Mouse (Mus musculus): ENCODE results near the gene Dnmt3c. TPM values are rescaled to one million over a fixed set of nuclear protein-coding genes. Genes with fewer than 3 reads are reported as not detected.
"Not testable (repeated sequence)": the region's sequence is repeated elsewhere in the genome, so short reads cannot be mapped to it uniquely, and the experiment has no call there.

The Dnmt3c gene
- total RNA-seq, 2 experiments from 2014 or later: not detected

DNA sequence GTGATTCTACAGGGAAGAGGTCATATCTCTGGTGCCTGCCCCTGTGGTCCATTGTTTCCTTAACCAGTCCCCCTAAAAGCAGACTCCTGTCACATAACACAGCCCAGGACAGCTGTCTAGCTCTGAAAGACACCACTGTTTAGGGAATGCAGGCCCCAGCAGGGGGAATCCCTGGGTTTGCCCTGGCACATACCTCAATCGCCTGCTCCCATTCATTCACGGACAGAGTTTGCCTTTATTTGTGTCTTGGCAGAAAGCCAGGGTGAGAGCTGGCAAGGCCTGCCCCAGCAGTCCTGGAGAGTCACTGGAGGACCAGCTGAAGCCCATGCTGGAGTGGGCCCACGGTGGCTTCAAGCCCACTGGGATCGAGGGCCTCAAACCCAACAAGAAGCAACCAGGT lies 16.8 kb downstream of the Dnmt3c start:
- intact Hi-C loops (cut with DNase I): loop anchor here (5.0 kb wide), 1 partner anchor 219 kb away; no protein-coding TSS in a partner anchor
- DNase-seq: peak in 1 of 2 experiments; percentile 8

DNA sequence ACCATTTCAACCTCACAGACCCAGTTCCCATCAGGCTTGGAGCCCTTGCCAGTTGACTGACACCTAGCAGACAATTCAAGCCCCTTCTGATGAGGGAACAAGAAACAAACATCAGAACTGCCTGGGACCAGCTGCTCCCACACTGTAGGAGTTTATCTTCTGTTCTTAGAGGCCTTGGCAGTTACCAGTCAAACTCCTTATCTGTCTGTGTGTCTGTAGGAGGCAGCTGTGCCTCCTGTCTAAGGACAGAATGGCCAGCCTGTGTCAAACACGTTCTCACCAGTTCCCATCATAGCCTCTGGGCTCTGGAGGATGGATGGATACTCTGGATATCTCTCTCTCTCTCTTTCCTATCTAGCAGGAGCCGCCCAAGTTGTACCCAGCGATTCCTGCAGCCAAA lies 21.4 kb downstream of the Dnmt3c start:
- DNase-seq; intact Hi-C loops (cut with DNase I): not testable (repeated sequence)

DNA sequence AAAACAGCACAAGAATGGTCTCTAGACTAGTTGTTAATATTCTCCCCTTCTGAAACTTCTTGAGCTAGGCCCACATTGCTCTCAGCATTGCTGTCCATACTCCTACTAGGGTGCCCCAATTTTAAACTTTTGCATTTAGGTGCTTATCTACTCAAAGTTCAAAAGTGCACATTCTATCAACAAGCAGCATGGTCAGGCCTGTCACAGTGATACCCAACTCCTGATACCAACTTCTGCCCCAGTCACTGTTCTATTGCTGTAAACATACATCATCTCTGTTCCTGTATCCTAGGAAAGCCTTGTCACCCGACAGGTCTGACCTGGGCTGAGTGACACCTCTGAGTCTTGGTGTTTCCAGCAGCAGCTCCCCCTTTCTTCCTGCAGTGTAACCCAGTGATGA lies 26.6 kb downstream of the Dnmt3c start:
- intact Hi-C loops (cut with DNase I): no loop called here

DNA sequence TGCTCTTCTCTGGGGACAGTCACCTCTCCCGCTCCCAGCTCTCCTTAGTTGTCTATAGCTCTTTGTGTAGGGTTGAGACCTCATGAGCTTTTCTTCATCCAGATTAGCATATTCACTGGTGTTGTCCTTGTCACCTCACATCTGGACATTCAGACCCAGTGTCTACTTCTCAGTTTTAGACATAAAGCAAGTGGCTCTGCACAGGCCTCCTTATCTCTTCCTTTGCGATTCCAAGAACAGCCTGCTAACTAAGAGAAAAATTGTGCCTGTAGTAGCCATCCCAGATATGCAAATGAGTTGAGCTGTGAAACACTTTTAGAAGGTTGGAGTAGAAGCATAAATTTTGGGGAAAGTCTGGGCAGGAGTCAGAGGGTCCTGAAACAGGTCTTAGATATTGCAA lies 28.0 kb downstream of the Dnmt3c start:
- intact Hi-C loops (cut with DNase I): no loop called here
- no peak for DNase-seq

More for the DNA sequence above, 26.6 kb downstream of the Dnmt3c start:
- no peak for DNase-seq

DNA sequence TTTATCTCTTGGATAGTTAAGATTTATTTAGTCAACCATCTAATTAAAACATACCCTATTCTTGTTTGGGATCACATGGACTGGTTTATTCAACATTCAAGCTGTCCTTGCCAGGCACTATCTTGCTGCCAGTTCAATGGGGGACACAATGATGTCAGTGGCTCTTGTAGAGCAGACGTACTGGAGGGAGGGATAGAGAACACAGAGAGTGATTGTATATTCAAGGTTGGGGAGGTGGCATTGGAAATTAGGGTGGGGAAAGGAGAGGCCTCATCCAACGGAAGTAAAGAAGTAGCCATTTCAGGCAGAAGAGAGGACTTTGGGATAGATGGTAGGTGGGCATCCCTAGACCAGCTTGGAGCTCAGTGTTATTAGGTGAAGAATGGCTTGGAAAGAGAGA lies 28.4 kb downstream of the Dnmt3c start:
- DNase-seq: no peak
- intact Hi-C loops (cut with DNase I): no loop called here

DNA sequence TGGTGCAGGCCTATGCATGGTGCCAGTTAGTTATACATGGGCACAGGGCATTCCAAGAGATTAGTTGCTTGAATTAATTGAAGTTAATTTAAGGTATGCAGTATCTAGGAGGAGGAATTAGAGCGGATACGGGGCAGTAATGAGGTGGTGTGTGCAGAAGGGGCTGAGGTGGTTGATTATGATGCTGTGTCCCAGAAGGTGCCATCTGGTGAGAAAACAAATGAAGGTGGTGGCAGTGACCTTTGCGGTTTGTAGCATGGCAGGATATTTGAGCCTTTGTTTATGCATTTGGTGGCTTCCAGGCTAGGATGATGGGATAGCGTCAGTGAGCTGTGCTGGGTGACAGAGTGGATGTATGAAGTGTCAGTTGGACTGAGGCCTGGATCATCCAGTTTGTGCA lies 28.8 kb downstream of the Dnmt3c start:
- intact Hi-C loops (cut with DNase I): no loop called here
- no peak for DNase-seq

DNA sequence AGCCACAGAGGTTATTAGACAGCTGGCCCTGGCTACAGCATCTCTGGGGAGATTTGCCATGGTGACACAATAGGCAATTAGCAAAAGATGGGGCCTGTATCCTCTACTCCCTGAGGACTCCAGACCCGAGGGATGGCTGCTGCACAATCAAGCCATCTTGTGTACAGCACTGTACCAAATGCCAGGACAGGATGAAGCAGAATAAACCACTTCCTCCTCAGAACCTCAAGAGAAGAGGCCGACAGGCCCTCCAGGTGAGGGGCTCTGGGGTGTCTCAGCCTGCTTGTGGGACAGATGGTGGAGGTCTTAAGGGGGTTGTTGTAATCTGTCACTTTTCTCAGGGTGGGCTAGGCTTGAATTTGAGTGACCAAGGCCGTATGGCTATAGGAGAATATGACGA lies 37.6 kb downstream of the Dnmt3c start:
- DNase-seq: no peak
- intact Hi-C loops (cut with DNase I): no loop called here

DNA sequence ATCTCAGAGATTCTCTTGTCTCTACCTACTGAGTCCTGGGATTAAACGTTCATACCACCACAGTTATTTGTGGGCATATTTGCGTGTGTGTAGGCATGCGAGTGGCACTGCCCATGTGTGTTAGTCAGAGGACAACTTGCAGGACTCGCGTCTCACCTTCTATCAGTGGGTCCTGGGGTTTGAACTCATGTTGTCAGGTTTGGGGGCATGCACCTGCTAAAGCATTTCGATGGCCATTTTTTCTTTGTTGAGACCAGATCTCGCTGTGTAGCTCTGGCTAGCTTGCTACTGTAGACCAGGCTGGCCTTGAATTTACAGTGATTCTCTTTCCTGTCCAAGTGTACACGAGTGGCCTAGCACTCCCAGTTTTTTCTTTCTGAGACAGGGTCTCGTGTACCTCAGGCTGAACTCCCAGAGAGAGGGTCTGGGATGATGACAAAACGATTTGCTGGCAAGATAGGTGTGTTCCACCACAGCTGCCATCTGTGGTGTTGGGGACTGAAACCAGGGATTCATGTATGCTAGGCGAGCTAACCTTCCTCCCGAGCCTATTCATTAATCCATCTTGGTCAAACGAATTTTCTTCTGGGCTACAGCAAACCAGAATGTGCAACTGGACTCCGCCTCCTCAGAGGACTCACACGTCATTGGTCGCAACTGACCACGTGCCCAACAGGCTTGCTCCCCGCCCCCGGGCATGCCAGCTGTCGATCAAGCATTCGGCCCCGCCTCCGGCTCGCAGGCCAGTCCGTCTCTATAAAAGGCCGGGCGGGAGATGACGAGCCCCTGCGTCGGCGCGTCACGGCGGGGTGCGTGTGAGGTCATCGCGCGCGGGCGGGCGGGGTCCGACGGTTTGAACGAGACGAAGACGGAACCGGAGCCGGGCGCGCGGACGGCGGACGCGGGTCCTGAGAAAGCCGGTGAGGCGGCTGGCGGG lies 44.3 kb downstream of the Dnmt3c start, which contains the start of gene Mapre1:
Gene Mapre1 (plus strand): TSS at position 775 of the 937 bp plus-strand sequence.
- intact Hi-C loops (cut with DNase I): no loop called here

DNA sequence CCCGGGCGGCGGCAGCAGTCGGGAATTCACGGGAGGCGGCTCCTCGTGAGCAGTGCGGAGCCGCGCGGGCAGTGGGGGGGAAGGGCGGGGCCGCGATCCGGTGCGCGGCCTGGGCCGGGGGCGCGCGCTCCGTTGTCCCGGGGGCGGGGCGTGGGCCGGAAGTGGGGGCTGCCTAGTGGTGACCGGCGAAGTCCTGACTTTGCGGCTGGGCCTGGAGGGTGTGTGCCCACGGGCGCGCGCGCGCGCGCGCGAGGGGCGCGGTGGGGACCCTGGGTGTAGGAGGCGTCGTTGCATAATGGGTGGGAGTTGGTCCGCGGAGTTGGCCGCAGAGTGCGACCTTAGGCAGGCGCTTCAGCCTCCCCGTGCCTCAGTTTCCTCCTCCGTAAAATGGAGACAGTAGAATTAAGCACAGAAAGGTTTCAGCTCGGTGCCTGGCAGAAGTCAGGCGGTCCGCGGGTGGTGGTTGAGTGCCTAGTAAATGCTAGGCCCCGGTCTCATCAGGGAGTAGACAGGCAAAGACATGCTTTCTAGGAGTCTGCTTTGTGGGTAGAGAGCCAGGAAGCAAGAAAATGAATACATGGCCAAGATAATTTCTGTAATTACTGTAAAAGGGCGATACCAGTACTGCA lies 45.1 kb downstream of the Dnmt3c start:
- intact Hi-C loops (cut with DNase I): no loop called here
- no peak for DNase-seq

More for the DNA sequence above, 44.3 kb downstream of the Dnmt3c start, which contains the start of gene Mapre1:
- peak; percentile 99 for DNase-seq

DNA sequence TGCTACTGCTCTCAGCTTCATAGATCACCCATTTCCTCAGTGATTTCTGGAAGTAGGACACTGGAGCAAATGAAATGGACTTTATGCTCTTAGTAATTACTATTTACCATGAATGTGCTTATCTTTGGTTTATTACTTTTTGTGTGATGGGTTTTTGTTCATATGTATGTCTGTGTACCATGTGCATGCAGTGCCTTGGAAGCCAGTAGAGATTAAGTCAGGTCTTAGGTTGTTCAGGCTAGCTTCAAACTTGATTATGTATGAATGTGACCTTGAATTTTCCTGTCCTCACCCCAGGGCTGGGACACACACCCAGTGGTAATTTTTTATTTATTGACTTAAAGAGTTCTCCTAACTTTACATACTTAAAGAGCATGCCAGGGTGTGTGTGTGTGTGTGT lies 51.5 kb downstream of the Dnmt3c start:
- intact Hi-C loops (cut with DNase I): no loop called here
- no peak for DNase-seq

DNA sequence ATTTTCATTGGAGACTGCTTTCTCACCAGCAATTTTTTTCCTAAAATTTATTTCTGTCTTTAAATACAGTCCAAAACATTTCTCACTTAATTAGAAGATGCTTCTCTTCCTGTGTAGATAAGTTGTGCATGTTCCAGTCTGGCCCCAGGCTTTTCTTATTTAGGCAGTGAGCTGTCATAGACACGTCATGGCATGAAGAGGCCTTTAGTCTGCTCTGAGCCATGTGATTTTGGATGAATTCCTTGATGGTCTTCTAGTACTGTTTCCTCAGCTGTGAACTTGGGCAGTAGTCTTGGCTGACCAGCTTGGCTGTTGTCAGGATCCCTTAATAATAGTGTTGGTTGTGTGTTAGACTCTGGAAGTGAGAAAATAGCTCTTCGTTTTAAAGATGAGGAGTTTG lies 53.9 kb downstream of the Dnmt3c start:
- intact Hi-C loops (cut with DNase I): no loop called here
- DNase-seq: no peak

DNA sequence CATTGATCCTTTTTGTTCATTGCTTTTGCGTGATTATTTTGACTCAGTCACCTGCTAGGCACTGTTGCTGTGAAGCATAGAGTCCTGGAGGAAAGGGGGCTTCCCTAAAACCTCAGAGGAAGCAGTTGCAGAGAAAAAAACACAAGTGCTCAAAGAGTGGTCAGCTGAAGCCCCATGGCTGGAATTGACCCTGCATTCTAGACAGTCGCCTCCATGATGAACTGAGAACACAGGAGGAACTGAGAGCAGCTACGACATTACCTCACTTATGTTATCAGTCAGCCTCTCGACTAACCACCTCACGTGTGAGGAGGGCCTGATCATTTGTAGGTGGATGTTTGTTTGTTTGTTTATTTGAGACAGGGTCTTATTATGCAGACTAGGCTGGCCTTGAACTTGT lies 65.7 kb downstream of the Dnmt3c start:
- DNase-seq: no peak
- intact Hi-C loops (cut with DNase I): no loop called here

DNA sequence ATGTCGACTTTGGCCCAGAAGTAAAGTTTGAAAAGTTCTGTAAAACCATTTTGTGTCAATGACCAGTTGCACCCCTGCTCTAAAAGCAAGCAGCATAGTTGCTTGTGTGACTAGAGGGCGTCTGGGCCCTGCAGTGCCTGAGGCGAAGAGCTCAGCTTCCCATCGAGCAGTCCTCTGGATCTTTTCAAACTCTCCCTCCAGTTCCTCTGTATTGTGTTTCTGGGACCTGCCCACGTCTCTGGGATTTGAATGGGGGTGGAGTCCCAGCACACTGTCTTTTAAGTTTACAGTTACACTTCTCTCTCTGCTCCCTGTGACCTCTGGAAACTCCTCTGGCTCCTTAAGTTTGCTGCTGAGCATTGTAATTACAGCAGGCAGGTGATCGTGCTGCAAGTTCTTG lies 71.0 kb downstream of the Dnmt3c start:
- DNase-seq: no peak
- intact Hi-C loops (cut with DNase I): no loop called here

DNA sequence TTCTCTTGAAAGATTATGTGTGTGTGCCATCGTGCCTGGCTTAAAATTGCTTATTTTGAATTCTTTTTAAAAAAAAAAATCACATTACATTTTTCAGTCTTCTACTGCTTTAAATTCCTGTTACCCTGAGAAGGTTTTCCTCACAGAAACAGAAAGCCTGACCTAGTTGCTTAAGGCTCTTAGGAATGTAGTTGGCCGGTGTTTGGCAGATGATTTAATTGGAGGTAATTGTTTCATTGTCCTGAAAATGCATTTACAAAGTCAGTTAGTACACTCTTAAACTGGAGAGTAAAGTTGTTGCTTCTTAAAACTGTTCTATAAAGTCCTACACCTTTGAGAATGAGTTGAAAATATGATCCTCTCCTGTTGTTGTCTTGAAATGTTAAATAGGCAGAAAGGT lies 72.4 kb downstream of the Dnmt3c start:
- intact Hi-C loops (cut with DNase I): no loop called here
- DNase-seq: no peak

DNA sequence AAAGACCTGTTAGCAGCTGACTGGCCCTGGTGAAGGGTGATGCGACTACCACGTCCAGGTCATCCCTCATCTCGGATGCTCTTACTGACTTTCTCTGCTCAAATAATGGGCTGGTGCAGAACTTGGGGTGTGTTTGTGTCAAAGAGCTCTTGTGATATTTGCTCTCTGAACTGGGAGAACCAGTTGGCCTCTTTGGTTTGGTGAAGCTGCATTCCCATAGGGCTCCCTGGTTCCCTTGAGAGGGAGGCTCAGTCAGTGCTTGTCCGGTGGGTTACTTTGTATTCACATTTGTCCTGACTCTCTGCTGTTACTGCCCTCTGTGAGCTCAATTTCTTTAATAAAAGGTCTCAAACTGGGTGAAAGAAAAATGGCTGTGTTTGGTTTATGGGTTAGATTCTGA lies 76.5 kb downstream of the Dnmt3c start:
- intact Hi-C loops (cut with DNase I): no loop called here
- no peak for DNase-seq

DNA sequence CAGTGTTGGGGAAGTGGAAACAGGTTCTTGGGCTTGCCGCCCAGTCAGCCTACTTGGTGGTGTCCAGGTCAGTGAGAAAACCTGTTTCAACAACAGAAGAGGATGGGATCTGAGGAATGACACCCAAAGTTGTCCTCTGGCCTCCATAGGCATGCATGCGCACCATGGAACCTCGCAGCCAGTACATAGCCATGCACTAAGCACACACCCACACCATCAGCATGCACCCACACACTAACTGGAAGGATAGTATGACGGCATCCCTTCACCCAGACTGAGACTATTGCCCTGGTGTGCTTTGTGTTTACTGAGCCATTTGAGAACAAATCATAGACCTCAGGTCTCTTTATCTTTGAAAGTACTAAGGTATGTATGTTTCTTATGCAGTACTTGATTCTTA lies 79.0 kb downstream of the Dnmt3c start:
- DNase-seq: no peak
- intact Hi-C loops (cut with DNase I): no loop called here

DNA sequence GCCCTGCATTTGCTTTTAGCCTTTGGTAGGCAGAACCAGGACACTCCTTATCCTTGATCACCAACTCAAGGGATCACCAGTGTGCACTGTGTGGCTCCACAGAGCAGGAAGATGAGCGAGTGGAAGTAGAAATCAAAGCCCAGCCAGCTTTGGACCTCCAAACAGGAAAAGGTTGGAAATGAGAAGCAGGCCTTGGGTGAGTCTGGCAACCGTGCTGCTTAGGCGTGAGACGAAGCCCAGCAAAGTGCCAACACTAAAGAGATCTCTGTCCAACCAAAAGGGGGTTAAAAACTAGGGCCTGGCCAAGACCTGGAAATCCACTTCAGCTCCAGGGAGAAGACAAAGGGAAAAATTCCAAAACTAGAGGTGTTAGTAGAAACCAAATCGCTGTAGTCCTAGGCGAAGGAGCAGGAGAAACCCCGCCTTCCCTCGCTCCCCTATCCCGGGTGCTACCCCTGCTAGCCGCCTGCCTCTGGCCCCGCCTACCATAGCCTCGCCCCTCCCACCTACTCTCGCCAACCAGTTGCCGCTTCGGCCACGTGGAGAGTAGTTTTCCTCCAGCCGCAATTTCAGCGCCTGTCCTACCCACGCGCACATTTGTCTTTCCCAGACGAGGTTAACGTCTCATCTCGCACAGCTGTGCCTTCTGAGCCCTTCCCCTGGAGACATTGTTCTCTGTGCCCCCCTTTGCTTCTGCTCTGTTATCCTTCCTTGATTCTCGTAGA lies 82.3 kb downstream of the Dnmt3c start:
- intact Hi-C loops (cut with DNase I): no loop called here
- peak; percentile 74 to 82 for DNase-seq
